Mouse (Mus musculus) layer of hippocampus, postnatal 25 days (tissue): ENCODE results near the gene Olfr69. TPM values are rescaled to one million over a fixed set of nuclear protein-coding genes. Genes with fewer than 3 reads are reported as not detected.
A peak's percentile ranks its signal among the peaks of the same experiment; 100 is the strongest.
"Not testable (repeated sequence)": the region's sequence is repeated elsewhere in the genome, so short reads cannot be mapped to it uniquely, and the experiment has no call there.

Source experiments
- DNase-seq, 2 experiments: peaks; one replicate each; pipeline ENCODE4 v3.0.0; 2022; ENCODE audit warnings: mixed read lengths in 2 of 2, low spot score in 1 of 2; ENCODE audit errors: extremely low spot score in 1 of 2
- total RNA-seq, 2 experiments: library from RNA; stranded (reverse); gene quantifications; 2 replicates each; pipeline ENCODE4 v1.2.3; 2021

Gene Olfr69
- not detected for total RNA-seq

- no peak for DNase-seq
Observed at GRCm38 (mm10) chr7:103771494-103771893, at the start of gene Olfr69. Gene Olfr69, minus strand, starts transcription at chr7:103771594.

GRCm38 (mm10) chr7:103815085-103815484 lies 43.7 kb upstream of the Olfr69 start:
- not testable (repeated sequence) for DNase-seq

- no peak for DNase-seq
Observed at GRCm38 (mm10) chr7:103813766-103814165, 42.4 kb upstream of the Olfr69 start, which contains the start of gene Hbb-bt. Gene Hbb-bt, minus strand, starts transcription at chr7:103813996.

GRCm38 (mm10) chr7:103813152-103813551 lies 41.8 kb upstream of the Olfr69 start:
- DNase-seq = not testable (repeated sequence)

- DNase-seq = no peak
Observed at GRCm38 (mm10) chr7:103812174-103812573, 40.8 kb upstream of the Olfr69 start.

GRCm38 (mm10) chr7:103811223-103811845 lies 39.9 kb upstream of the Olfr69 start:
- no peak for DNase-seq

GRCm38 (mm10) chr7:103810746-103811145 lies 39.4 kb upstream of the Olfr69 start:
- DNase-seq = no peak

GRCm38 (mm10) chr7:103810296-103810695 lies 38.9 kb upstream of the Olfr69 start:
- DNase-seq = no peak

GRCm38 (mm10) chr7:103809801-103810155 lies 38.4 kb upstream of the Olfr69 start:
- DNase-seq = no peak

GRCm38 (mm10) chr7:103808971-103809800 lies 37.8 kb upstream of the Olfr69 start:
- no peak for DNase-seq

GRCm38 (mm10) chr7:103808120-103808519 lies 36.7 kb upstream of the Olfr69 start:
- not testable (repeated sequence) for DNase-seq

GRCm38 (mm10) chr7:103806856-103807255 lies 35.5 kb upstream of the Olfr69 start:
- DNase-seq = peak in 1 of 2 experiments; percentile 3

- no peak for DNase-seq
Observed at GRCm38 (mm10) chr7:103792669-103793388, 21.4 kb upstream of the Olfr69 start.

- no peak for DNase-seq
Observed at GRCm38 (mm10) chr7:103791721-103792120, 20.3 kb upstream of the Olfr69 start, which contains the start of gene Olfr67. Gene Olfr67, minus strand, starts transcription at chr7:103791821.

GRCm38 (mm10) chr7:103779598-103779997 lies 8.2 kb upstream of the Olfr69 start, which contains the start of gene Olfr68:
Gene Olfr68, minus strand, starts transcription at chr7:103779698.
- DNase-seq = no peak

GRCm38 (mm10) chr7:103777652-103778051 lies 6.3 kb upstream of the Olfr69 start:
- not testable (repeated sequence) for DNase-seq

GRCm38 (mm10) chr7:103767687-103768086 lies 3.7 kb downstream of the Olfr69 start:
- not testable (repeated sequence) for DNase-seq

- not testable (repeated sequence) for DNase-seq
Observed at GRCm38 (mm10) chr7:103762212-103762611, 9.2 kb downstream of the Olfr69 start.

GRCm38 (mm10) chr7:103757233-103757632 lies 14.2 kb downstream of the Olfr69 start, which contains the start of gene Olfr630:
Gene Olfr630, minus strand, starts transcription at chr7:103757333.
- DNase-seq = no peak

- DNase-seq = no peak
Observed at GRCm38 (mm10) chr7:103744843-103745242, 26.6 kb downstream of the Olfr69 start, which contains the start of gene Olfr629. Gene Olfr629, minus strand, starts transcription at chr7:103744943.

GRCm38 (mm10) chr7:103730074-103730473 lies 41.3 kb downstream of the Olfr69 start, which contains the start of gene Olfr628:
Gene Olfr628, plus strand, starts transcription at chr7:103730374.
- DNase-seq = no peak
